Mouse (Mus musculus) forebrain, postnatal 0 days (tissue): Measurements from ENCODE around the gene Angptl2. TPM values are rescaled to one million over a fixed set of nuclear protein-coding genes. Genes with fewer than 3 reads are reported as not detected.

ENCODE experiments used
- ATAC-seq: fragments of 200-750 bp; cut with Nextera tagmentation; 2 replicates; pipeline ENCODE4 v1.8.0; 2017; ENCODE audit warnings: mild to moderate bottlenecking, moderate library complexity
- DNase-seq: peaks from one replicate; pipeline ENCODE4 v3.0.0-alpha.2; 2015
- H3K27ac ChIP-seq: fragments of 300-500 bp; sonication (generic); 2 replicates; pipeline ENCODE4 v1.5.1; 2014; ENCODE audit warnings: low read depth, mild to moderate bottlenecking, antibody characterized with exemption, low read length, moderate library complexity, mixed read lengths
- H3K27me3 ChIP-seq: fragments of 300-500 bp; sonication (generic); 2 replicates; pipeline ENCODE4 v1.6.1; 2014; ENCODE audit warnings: mild to moderate bottlenecking, low read length, mixed read lengths; ENCODE audit not compliant: insufficient read depth
- H3K36me3 ChIP-seq: fragments of 300-500 bp; sonication (generic); 2 replicates; pipeline ENCODE4 v1.6.1; 2014; ENCODE audit warnings: mild to moderate bottlenecking, moderate library complexity; ENCODE audit not compliant: insufficient read depth
- H3K4me1 ChIP-seq: fragments of 300-500 bp; sonication (generic); 2 replicates; pipeline ENCODE4 v1.6.1; 2014; ENCODE audit warnings: antibody characterized with exemption; ENCODE audit not compliant: insufficient read depth
- H3K4me2 ChIP-seq: fragments of 300-500 bp; sonication (generic); 2 replicates; pipeline ENCODE4 v1.6.1; 2014; ENCODE audit warnings: low read depth, mild to moderate bottlenecking, moderate library complexity
- H3K4me3 ChIP-seq: fragments of 300-500 bp; sonication (generic); 2 replicates; pipeline ENCODE4 v1.5.1; 2014; ENCODE audit warnings: low read depth, low read length, mixed read lengths
- H3K9ac ChIP-seq: fragments of 300-500 bp; sonication (generic); 2 replicates; pipeline ENCODE4 v1.6.1; 2014; ENCODE audit warnings: mild to moderate bottlenecking
- H3K9me3 ChIP-seq: fragments of 300-500 bp; sonication (generic); 2 replicates; pipeline ENCODE4 v1.6.1; 2016; ENCODE audit warnings: low read length
- CTCF ChIP-seq: sonication (generic); IDR thresholded peaks from 2 replicates; pipeline ENCODE4 v1.5.1; 2016; ENCODE audit warnings: antibody characterized with exemption, control low read depth, low read depth
- WGBS: fragments of 180-500 bp; shearing (Covaris S2); extraction: QIAGEN DNeasy Blood & Tissue Kit; methylation state at CpG from one replicate; pipeline ENCODE4 v1.1.7; 2014; 5-methylcytosine and 5-hydroxymethylcytosine counted together
- polyA plus RNA-seq: library from polyadenylated mRNA; unstranded; fragments of >200 nt; fragmentation: Nextera tagmentation; extraction: Ambion mirVana; gene quantifications from 2 replicates; pipeline ENCODE4 v1.2.1, GENCODE M21; 2015
- total RNA-seq: library from RNA; depleted of rRNA; stranded (reverse); fragments of >200 nt; gene quantifications from 2 replicates; pipeline ENCODE4 v1.2.3, GENCODE M21; 2014

The Angptl2 gene
- total and polyA plus RNA-seq, 2 experiments from 2014 or later = 7.7 to 17.5 TPM

DNA sequence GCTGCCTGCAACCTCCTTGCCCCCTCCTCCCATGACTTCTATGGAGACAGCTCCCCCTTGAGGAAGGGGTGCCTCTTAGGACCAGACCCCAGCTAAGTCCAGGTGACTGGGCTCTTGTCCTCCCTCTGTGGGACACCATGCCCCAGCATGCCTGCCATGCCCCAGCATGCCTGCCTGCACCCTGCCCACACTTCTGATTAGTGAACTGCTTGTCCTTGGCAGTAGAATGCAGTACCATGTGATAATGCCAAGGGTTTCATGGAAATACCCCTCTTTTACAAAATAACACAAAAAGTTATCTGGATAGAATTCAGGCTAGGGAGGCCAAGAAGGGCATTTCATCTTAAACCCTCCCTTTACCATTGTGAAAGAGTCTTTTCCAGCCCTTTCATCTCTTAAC lies 29.5 kb downstream of the Angptl2 start:
- Histone ChIP-seq H3K27me3 (no peaks in the 10 kb centered on the region), H3K9ac (no peak overlapping the region), H3K36me3 (peaks cover 17% of the 10 kb centered on the region), H3K9me3 (no peaks in the 10 kb centered on the region), H3K4me3 (no peak overlapping the region), H3K4me1 (no peaks in the 10 kb centered on the region), H3K4me2 (no peak overlapping the region), H3K27ac (no peak overlapping the region)
- ATAC-seq (no peak), DNase-seq (no peak)
- TF ChIP-seq CTCF = no peak

DNA sequence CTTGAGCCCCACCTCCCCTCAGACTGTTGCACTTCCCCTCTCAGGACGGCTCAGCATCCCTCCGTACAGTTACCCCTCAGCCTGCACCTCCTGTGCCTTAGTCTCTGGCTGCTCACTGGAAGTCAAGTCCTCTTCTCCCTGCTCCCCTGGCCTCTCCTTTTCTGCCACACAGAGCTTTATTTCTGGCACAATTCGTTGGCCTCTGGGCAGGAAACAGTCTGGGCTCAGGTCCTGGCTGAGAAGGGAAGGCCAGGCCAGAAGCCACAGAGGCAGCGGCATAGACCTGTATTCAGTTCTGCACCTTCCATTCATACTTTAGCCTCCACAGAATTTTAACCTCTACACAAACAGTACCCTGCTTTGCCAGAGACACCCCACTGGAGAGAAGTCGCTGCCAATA lies 31.0 kb downstream of the Angptl2 start:
- Histone ChIP-seq H3K4me2 (no peak overlapping the region), H3K9me3 (no peaks in the 10 kb centered on the region), H3K4me1 (no peaks in the 10 kb centered on the region), H3K36me3 (peaks cover 17% of the 10 kb centered on the region), H3K4me3 (no peak overlapping the region), H3K27me3 (no peaks in the 10 kb centered on the region), H3K27ac (no peak overlapping the region), H3K9ac (no peak overlapping the region)
- 80% methylated on average over 5 of the region's 5 CpGs for WGBS
- no peak for ATAC-seq
- DNase-seq = no peak
- no peak for TF ChIP-seq CTCF

DNA sequence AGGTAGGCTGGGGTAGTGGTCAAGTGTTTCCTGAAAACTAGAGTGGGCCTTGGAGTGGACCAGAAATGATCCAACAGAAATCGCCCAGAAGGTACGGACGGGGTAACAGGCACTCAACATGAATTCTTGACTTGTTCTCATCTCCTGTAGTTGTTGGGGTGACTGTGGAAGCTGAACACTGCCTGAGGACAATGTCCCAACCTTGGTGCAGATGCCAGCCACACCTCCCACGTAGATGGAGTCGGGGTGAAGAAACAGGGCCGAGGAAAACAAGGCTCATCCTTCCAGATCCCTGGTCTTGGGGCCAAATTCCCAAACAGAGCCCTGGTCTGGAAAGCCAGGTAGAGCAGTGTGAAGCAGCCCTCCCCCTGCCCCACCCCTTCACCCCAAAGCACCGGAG lies 32.7 kb downstream of the Angptl2 start:
- 96% methylated on average over 7 of the region's 7 CpGs for WGBS
- Histone ChIP-seq H3K4me3 (no peak overlapping the region), H3K27ac (no peak overlapping the region), H3K9me3 (no peaks in the 10 kb centered on the region), H3K9ac (no peak overlapping the region), H3K36me3 (peaks cover 20% of the 10 kb centered on the region), H3K4me1 (no peaks in the 10 kb centered on the region), H3K4me2 (no peak overlapping the region), H3K27me3 (no peaks in the 10 kb centered on the region)
- DNase-seq = no peak
- no peak for TF ChIP-seq CTCF
- no peak for ATAC-seq

DNA sequence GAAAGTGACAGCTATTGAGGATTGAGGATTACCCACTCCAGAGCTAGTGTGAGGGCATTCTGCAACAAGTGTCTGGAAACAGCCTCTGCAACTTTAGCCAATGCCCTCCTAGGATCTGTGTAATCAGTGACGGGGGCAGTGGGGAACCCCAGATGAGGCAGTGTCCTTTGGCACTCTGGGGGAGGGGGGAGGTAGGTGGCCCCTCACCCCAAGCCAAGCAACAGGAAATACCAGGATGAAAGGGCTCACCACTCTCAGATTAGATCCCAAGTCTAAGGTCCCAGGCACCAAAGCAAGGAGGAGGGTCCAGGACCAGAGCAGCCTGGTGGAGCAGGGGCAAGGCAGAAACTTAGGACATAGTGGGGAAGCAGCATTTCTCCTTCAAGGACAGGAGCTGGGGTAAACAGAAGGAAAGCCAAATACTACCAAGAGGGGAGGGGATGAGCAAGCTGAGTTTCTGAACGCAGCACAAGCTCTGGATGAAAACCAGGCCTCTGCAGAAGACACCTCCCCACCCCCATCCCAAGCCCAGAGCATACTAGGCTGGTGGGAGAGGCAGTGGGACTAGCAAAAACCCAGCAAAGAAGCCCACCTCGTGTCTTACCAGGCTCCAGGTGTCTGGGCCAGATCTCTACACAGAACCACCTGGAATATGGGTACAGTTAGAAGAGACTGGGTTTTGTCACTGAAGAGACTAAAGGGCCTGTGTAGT lies 34.2 kb downstream of the Angptl2 start:
- H3K27ac ChIP-seq = no peak overlapping the region
- H3K4me3 ChIP-seq = no peak overlapping the region
- TF ChIP-seq CTCF = no peak
- H3K9ac ChIP-seq = no peak overlapping the region
- H3K9me3 ChIP-seq = no peaks in the 10 kb centered on the region
- DNase-seq = no peak
- H3K36me3 ChIP-seq = peaks cover 20% of the 10 kb centered on the region
- ATAC-seq = no peak
- no peaks in the 10 kb centered on the region for H3K4me1 ChIP-seq
- no peaks in the 10 kb centered on the region for H3K27me3 ChIP-seq
- WGBS = 75% methylated on average over 3 of the region's 3 CpGs
- no peak overlapping the region for H3K4me2 ChIP-seq

GRCm38 (mm10) chr2:33252751-33253150 lies 36.9 kb downstream of the Angptl2 start:
- peaks cover 27% of the 10 kb centered on the region for H3K36me3 ChIP-seq
- H3K27me3 ChIP-seq = no peaks in the 10 kb centered on the region
- no peaks in the 10 kb centered on the region for H3K9me3 ChIP-seq
- whole genome bisulfite sequencing = 88% methylated on average over 6 of the region's 6 CpGs
- no peak overlapping the region for H3K4me3 ChIP-seq
- H3K4me1 ChIP-seq = no peaks in the 10 kb centered on the region
- no peak for ATAC-seq
- no peak for TF ChIP-seq CTCF
- no peak overlapping the region for H3K27ac ChIP-seq
- H3K4me2 ChIP-seq = no peak overlapping the region
- DNase-seq = no peak
- H3K9ac ChIP-seq = no peak overlapping the region

GRCm38 (mm10) chr2:33253572-33254190 lies 37.8 kb downstream of the Angptl2 start:
- ATAC-seq (no peak), DNase-seq (no peak)
- Histone ChIP-seq H3K27ac (no peak overlapping the region), H3K4me2 (no peak overlapping the region), H3K4me3 (no peak overlapping the region), H3K9me3 (no peaks in the 10 kb centered on the region), H3K27me3 (no peaks in the 10 kb centered on the region), H3K36me3 (peaks cover 25% of the 10 kb centered on the region), H3K9ac (no peak overlapping the region), H3K4me1 (no peaks in the 10 kb centered on the region)
- TF ChIP-seq CTCF = no peak
- 44% methylated on average over 4 of the region's 4 CpGs for WGBS

- TF ChIP-seq CTCF = no peak
- Histone ChIP-seq H3K36me3 (peaks cover 19% of the 10 kb centered on the region), H3K4me1 (no peaks in the 10 kb centered on the region), H3K4me2 (no peak overlapping the region), H3K27me3 (no peaks in the 10 kb centered on the region), H3K27ac (no peak overlapping the region), H3K9me3 (no peaks in the 10 kb centered on the region), H3K4me3 (no peak overlapping the region), H3K9ac (no peak overlapping the region)
- WGBS = 76% methylated on average over 9 of the region's 9 CpGs
- no peak for DNase-seq
- ATAC-seq = no peak
Measured at GRCm38 (mm10) chr2:33254318-33254985, 38.6 kb downstream of the Angptl2 start.
